Mouse (Mus musculus) right cerebral cortex, adult 2 months (tissue): Measurements from ENCODE around the gene Ankrd10.
"Not testable (repeated sequence)": the region's sequence is repeated elsewhere in the genome, so short reads cannot be mapped to it uniquely, and the experiment has no call there.

Source experiments
- DNase-seq, 2 experiments: peaks; one replicate each; pipeline ENCODE4 v3.0.0; 2021 to 2022; ENCODE audit warnings: low spot score in 2 of 2

Ankrd10 gene

DNA sequence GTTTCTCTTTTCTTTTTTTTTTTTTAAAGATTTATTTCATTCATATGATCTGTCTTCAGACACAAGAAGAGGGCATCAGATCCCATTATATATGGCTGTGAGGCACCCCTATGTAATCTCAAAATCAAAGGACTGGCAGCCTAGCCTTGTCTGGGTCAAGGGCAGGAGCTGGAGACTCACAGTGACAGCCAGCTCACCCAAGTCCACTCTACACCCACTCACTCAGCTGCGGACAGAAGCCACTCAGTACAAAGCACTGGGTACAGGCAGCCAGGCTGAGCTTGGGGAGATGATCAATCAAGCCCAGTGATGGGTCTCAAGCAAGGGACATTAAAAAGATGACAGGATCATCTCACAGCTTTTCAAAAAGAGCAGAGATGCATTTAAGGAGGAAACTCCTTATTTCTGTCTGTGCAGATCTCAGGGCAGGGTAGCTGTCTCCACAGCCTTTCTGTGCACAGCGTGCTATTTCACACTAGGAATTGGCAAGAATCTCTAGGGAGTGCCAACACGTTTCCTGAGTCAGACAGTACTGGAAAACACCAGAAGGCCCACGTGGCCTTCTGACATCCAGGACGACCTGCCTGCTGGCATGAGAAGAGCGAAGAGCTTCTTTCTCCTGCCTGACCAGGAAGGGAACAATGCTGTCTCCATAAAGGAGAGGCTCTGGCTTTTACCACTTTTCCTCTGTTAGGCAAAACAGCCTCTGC lies 21.3 kb downstream of the Ankrd10 start:
- no peak for DNase-seq

DNA sequence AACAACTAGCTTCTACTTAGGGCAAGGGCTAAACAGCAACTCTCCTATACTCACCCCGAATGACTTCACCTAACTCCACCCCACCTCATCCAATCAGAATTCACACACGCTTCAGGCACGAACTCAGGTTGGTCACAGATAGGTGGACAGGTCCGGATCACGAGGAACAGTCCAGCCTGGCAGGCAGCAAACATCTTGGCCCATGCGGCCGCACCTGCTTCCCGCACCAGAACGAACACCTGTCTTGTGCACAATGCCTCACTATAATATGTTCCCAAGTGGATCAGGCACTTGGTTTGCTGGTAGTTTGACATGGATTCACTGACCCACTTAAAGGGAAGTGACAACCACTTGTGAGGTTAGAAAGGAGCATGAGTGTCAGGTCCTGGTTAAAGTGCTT lies 26.7 kb downstream of the Ankrd10 start:
- DNase-seq: no peak

DNA sequence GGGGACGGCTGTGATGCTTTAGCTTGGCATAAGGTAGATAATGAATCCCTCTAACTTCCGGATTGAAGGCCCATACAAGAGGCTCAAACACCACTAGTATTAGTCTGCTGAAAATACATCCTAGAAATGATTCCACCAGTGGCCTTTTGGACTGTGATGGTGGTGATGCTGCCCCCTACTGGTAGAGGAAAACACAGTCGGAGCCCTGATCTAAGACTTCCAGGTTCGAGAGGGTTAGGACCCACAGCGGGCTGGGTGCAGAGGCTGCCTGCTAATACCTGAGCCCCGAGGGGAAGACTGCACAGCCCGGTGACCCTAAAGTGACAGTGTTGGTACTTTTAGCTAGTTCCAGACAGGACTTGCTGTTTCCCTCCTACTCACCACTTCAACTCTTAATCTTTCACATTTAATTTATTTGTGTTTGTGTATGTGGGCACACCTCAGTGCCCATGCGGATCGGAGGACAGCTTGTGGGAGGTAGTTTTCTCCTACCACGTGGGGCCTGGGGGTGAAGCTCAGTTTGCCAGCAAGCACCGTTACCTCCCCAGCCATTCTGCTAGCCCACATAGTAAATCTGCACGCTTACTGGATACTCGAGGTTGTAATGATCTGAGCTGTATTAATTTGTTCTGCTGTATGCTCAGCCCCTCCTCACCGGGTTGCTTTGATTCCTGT lies 33.4 kb downstream of the Ankrd10 start:
- DNase-seq: peak; percentile 46 to 63

GRCm38 (mm10) chr8:11600301-11600951 lies 35.1 kb downstream of the Ankrd10 start:
- DNase-seq: no peak

DNA sequence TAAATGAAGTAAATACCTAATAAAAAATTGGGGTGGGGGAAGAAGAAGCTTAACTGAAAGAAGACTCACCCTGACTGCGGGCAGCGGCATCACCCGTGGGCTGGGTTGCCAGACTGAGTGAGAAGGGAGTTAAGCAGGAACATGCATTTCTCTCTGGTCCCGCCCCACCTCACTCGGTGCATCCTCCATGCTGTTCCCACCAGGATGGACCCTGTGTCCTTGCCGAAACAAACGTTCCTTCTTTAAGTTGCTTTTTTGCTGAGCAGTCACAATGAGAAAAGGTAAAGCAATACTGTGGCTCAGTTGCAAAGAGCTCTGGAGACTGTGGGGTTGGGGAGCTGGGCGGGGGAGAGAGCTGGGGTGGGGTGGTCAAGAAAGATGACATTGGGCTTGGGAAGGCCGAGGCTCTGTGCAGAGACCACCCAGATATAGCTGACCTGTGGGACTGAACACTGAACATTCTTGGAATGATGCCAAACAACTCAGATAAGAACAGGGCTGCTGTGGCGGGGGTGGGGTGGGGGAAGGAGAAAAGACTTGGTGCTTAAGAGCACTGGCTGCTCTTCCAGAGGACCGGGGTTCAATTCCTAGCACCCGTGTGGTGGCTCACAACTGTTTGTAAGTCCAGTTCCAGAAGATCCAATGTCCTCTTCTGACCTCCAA lies 42.2 kb downstream of the Ankrd10 start:
- no peak for DNase-seq

DNA sequence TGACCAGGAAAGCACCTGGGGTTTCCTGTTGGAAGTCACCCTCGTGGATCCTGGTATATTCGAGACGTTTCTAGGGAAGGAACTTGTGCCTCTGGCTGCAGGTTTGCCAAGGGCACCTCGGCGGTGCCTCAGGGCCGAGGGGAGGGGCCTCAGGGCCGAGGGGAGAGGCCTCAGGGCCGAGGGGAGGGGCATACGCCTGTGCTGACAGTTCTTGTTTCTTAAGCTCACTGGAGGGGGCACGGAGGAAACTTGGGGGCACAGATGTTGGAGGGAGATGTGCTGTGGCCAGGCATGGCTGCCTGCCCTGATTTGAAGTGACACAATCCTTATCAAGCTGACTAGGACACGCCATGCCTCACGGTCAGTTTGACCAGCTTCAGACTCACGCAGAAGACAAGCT lies 43.3 kb downstream of the Ankrd10 start:
- no peak for DNase-seq

DNA sequence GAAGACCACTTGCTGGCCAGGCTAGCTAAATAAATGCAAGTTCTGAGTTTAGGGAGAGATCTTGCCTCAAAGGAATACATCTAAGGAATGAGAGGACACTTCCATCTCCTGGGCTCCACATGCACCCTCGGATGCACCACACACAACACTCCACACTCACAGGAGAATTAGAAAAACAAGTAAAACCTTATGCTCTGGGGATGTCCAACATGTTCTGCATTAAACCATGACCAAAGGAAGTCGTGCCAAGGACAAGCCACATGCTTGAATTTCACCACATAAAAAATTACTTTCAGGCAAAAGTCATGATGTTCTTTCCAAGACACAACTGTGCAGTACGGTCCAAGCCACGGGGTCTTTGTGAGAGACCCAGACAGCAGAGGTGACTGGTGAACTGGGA lies 43.7 kb downstream of the Ankrd10 start:
- DNase-seq: no peak

GRCm38 (mm10) chr8:11586374-11586745 lies 49.2 kb downstream of the Ankrd10 start:
- DNase-seq: no peak

- no peak for DNase-seq
Measured at GRCm38 (mm10) chr8:11585513-11586373, 49.8 kb downstream of the Ankrd10 start.

DNA sequence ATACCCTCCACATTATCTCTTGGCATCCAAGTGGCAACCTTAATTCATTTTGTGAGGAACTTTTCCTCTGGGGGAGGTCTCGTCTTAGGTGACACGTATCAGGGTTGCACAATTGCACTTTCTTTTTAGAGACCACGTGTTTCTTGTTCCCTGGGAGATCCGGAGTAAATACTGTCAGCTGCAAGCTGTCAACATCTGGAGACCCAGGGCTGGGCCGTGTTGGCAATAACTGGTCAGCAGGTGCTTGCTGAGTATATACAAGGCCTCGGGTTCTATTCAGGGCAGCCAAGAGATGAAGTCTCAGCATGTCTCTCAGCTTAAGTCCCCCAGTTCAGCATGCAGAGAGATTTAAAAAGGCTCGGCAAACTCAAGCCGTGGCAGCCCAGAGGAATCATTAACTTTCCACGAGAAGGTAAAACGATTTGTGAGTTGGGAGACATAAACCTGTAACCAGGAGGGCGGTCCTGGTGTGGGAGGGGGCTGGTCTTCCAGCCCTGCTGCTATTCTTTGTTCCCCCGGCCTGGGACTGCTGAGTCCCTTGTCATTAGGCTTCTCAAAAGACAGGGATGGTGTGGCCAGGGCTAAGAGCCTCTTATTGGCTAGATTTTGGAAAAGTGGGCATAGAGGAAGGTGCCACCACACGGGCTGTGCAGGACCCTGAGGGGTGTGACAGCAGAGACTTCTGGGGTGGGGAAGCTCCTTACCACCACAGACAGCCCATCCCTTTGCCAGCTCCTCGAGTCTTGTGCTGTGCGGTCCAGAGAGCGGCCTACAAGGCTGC lies 59.8 kb downstream of the Ankrd10 start:
- DNase-seq: no peak

DNA sequence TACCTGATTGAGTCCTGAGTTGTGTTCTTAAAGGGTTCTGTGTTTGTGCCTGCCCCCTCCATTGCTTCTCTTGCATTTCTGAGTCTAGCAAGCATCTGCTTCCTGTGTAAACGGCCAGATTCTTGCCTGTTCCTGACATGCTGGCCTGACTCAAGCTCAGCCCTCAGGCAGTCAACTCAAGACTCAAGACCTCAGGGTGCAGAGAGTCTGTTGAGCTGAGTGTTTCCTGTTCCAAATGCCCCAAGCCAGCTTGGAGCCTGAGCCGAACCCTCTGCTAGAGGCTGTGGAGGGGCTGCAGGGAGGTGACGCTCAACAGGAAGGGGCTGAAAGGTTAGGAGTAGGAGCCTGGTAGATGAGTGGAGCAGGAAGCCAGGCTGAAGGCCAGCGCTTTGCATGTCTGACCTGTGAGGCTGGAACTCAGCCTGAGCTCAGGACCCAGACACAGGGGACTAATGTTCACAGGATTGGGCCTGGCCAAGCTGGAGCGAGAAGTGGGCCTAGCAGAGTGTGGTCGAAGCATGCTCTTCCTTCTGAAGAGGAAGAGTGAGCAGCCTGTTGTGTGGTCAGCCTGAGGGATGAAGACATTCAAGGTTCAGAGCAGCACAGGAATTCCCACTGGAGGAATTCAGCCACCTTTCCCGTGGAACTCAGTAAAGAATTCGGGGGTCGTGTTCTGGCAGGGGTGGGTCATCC lies 60.5 kb downstream of the Ankrd10 start:
- no peak for DNase-seq

- DNase-seq: no peak
Measured at GRCm38 (mm10) chr8:11572428-11572827, 63.1 kb downstream of the Ankrd10 start.

GRCm38 (mm10) chr8:11571950-11572349 lies 63.6 kb downstream of the Ankrd10 start:
- DNase-seq: no peak

DNA sequence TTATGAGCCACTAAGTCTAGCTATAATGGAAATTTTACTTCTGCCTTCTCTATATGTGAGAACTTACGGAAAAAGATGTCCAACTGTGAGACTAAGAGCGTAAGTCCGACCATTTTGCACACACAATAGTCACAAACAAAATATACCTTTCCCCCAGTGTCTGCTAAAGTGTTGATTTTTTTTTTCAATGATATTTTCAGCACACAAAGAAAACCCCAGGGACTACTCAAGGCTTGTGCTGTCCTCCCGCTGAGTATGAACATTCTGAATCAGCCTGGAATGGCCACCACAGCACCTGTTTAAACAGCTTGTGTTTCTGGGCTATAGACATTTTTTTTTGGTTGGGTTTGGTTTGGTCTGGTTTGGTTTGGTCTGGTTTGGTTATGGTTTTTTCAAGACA lies 64.8 kb downstream of the Ankrd10 start:
- no peak for DNase-seq

- no peak for DNase-seq
Measured at GRCm38 (mm10) chr8:11569260-11570097, 66.1 kb downstream of the Ankrd10 start.

DNA sequence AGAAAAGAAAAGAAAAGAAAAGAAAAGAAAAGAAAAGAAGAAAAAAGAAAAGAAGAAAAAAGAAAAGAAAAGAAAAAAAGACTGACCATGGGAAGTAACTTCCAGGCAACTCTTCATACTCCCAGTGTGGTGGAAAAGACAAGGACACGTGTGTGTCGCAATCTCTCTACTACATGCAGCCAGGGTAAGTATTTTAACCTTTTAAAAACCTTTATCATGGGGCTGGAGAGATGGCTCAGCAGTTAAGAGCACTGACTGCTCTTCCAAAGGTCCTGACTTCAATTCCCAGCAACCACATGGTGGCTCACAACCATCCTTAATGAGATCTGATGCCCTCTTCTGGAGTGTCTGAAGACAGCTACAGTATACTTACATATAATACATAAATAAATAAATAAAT lies 67.4 kb downstream of the Ankrd10 start:
- DNase-seq: not testable (repeated sequence)

DNA sequence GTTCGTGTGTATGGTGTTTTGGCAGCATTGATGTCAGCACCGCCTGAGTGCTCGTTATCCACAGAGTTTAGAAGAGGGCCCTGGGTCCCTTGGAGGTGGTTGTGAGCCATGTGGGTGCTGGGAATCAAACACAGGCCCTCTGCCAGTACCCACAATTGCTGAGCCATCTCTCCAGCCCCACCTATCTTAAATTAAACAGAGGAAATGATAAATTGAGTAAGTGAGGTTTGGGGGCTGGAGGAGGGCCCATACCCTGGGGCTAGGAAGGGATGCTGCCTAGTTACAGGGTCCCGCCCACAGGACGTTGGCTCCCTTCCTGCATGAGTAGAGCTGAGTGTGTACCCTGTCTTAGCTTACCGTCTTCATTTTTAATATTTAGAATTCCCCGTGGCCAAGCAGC lies 70.8 kb downstream of the Ankrd10 start:
- DNase-seq: no peak

- DNase-seq: no peak
Measured at GRCm38 (mm10) chr8:11564236-11564635, 71.3 kb downstream of the Ankrd10 start.
